7 mouse cellular contexts compared by ENCODE assay signal in genomic region chr16:5537286-5538204, GRCm38 (mm10).
DNase-seq lines count a peak whose midpoint lies in the region; TF ChIP-seq lines count a peak whose summit lies in the region.

No protein-coding gene starts in this region.

- peak; percentile 55; the same call in 1 of the 2 replicates for TF ChIP-seq CTCF in brain, embryonic 14.5 days (IDR thresholded peaks at IDR 0.05; ENCODE audit: borderline replicate concordance, extremely low read depth, insufficient read depth, insufficient read length)

- TF ChIP-seq POLR2A in brain, embryonic 14.5 days (IDR thresholded peaks at IDR 0.05; ENCODE audit: borderline replicate concordance, extremely low read depth, insufficient read depth, insufficient read length, poor library complexity, severe bottlenecking), result no peak

- DNase-seq in layer of hippocampus, adult 11-12 months (ENCODE audit: low spot score), result peak; percentile 55
- no peak for DNase-seq in layer of hippocampus, adult 9-10 months (ENCODE audit: low spot score)
- peak; percentile 30 for DNase-seq in MN1 (ENCODE audit: low spot score)
- peak; percentile 40 for DNase-seq in brain, embryonic 14.5 days (ENCODE audit: low read depth)
- peak; percentile 33 for DNase-seq in mesoderm, embryonic 11.5 days (ENCODE audit: low read depth, low spot score)
- no peak for DNase-seq in spleen, postnatal 36 days (ENCODE audit: low spot score in 2 of 2)
- no peak for DNase-seq in gastrocnemius, postnatal 4 days (ENCODE audit: low spot score in 2 of 2)

Comparison
In these comparisons a context has a peak if more than half of its experiments do, and no peak if none do; other contexts are left out.
1. DNase-seq: peak in layer of hippocampus, adult 11-12 months (single experiment), MN1 (single experiment), brain, embryonic 14.5 days (single experiment) and mesoderm, embryonic 11.5 days (single experiment); none in layer of hippocampus, adult 9-10 months (single experiment), spleen, postnatal 36 days (0 of 2) and gastrocnemius, postnatal 4 days (0 of 2).